Mouse (Mus musculus): ENCODE results near the gene Acer1. TPM values are rescaled to one million over a fixed set of nuclear protein-coding genes. Genes with fewer than 3 reads are reported as not detected.

Gene Acer1
- not detected in 2 replicates for polyA plus RNA-seq (2014; fragmentation: Nextera tagmentation; extraction: Ambion mirVana)

DNA sequence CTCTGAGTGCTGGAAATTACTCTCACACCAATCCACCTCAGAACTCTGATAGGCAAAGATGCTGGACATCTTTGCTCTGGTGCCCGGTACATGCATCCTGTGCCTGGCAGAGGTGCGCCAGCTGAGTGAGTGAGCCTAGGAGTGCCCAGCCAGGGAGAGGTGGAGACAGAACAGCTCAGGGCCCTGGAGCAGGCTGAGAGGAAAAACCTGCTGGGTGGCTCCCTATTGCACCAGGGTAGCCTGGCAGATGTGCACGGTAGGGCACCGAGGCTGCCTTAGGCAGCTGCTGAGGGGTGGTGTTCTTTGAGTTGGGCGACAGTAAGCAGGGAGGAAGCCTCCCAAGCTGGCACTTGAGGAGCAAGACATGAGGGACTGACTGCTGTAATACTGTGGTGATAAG lies at the start of gene Acer1:
Acer1 (minus strand) TSS at position 114 of the 400 bp plus-strand sequence.
- H3K9ac ChIP-seq (replicated peaks; ENCODE audit: low read length) = no peak within 1 kb of the TSS
- H3K4me1 ChIP-seq (ENCODE audit: control insufficient read depth, insufficient read depth, low read length) = no peaks in the 10 kb centered on the region
- no peaks in the 10 kb centered on the region for H3K9me3 ChIP-seq (ENCODE audit: control insufficient read depth, low read length)
- H3K4me3 ChIP-seq (replicated peaks; ENCODE audit: low read depth, low read length) = no peak within 1 kb of the TSS
- H3K27me3 ChIP-seq (ENCODE audit: control insufficient read depth, insufficient read depth, low read length) = no peaks in the 10 kb centered on the region
- no peak within 1 kb of the TSS for H3K27ac ChIP-seq (replicated peaks; ENCODE audit: low read depth, low read length)
- H3K4me2 ChIP-seq (ENCODE audit: low read length) = no peak within 1 kb of the TSS
- ATAC-seq (ENCODE audit: low FRiP score, low TSS enrichment) (no peak), DNase-seq (no peak)
- 77% methylated on average over 5 of the region's 5 CpGs for WGBS
- H3K36me3 ChIP-seq (ENCODE audit: control insufficient read depth, insufficient read depth, low read length) = no peaks in the 10 kb centered on the region

DNA sequence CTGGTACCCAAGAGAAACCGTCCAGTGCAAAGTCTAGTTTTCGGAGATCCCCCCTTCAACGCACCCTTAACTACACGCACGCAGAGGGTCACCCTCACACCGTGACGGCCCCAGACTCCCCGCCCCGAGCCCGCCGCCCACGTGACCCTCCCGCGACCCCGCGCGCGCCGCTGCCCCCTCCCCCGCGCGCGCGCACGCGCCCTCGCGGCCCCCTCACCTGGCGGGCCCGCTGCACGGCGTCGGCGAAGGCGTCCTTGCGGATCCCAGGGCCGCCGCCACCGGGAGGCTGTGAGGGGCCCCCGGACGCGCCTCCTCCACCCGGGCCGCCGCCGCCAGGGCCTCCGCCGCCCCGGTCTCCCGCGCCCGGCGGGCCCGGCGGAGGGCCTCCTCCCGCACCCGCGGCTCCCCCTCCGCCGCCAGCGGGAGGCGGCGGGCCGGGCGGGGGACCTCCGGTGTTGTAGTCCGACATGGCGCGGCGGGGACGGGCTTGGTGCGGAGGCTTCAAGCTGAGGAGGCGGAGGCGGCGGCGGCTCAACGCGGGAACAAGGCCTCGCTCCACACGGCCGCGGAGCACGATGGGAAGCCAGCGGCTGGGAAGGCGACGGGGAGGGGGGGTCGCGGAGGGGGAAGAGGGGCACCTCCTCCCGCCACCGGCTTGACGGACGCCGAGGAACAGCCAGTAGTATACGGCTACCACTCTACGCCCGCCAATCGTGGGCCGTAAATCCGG lies 49.2 kb upstream of the Acer1 start, which contains the start of gene Khsrp:
Khsrp (minus strand) TSS at position 592 of the 730 bp plus-strand sequence.
- under 1% methylated on average over 97 of the region's 99 CpGs for WGBS
- Histone ChIP-seq H3K27me3 (ENCODE audit: control insufficient read depth, insufficient read depth, low read length) (no peaks in the 10 kb centered on the region), H3K36me3 (ENCODE audit: control insufficient read depth, insufficient read depth, low read length) (peaks cover 28% of the 10 kb centered on the region), H3K9me3 (ENCODE audit: control insufficient read depth, low read length) (no peaks in the 10 kb centered on the region), H3K9ac (replicated peaks; ENCODE audit: low read length) (peak within 1 kb of the TSS; percentile 98), H3K4me2 (ENCODE audit: low read length) (peak within 1 kb of the TSS; percentile 98), H3K4me3 (replicated peaks; ENCODE audit: low read depth, low read length) (peak within 1 kb of the TSS; percentile 83), H3K27ac (replicated peaks; ENCODE audit: low read depth, low read length) (peak within 1 kb of the TSS; percentile 94), H3K4me1 (ENCODE audit: control insufficient read depth, insufficient read depth, low read length) (peaks cover 11% of the 10 kb centered on the region)
- ATAC-seq (ENCODE audit: low FRiP score, low TSS enrichment) = peak; percentile 0; the same call in 1 of the 2 replicates
- peak; percentile 77 for DNase-seq

GRCm38 (mm10) chr17:57029691-57030090 lies 47.8 kb upstream of the Acer1 start:
- no peak overlapping the region for H3K27ac ChIP-seq (replicated peaks; ENCODE audit: low read depth, low read length)
- no peaks in the 10 kb centered on the region for H3K9me3 ChIP-seq (ENCODE audit: control insufficient read depth, low read length)
- no peak for DNase-seq
- WGBS = 60% methylated on average over 8 of the region's 8 CpGs
- no peaks in the 10 kb centered on the region for H3K27me3 ChIP-seq (ENCODE audit: control insufficient read depth, insufficient read depth, low read length)
- no peak for ATAC-seq (ENCODE audit: low FRiP score, low TSS enrichment)
- peak overlapping the region; percentile 98 for H3K4me2 ChIP-seq (ENCODE audit: low read length)
- peaks cover 11% of the 10 kb centered on the region for H3K4me1 ChIP-seq (ENCODE audit: control insufficient read depth, insufficient read depth, low read length)
- H3K36me3 ChIP-seq (ENCODE audit: control insufficient read depth, insufficient read depth, low read length) = peaks cover 42% of the 10 kb centered on the region
- H3K9ac ChIP-seq (replicated peaks; ENCODE audit: low read length) = peak overlapping the region; percentile 98
- peak overlapping the region; percentile 83 for H3K4me3 ChIP-seq (replicated peaks; ENCODE audit: low read depth, low read length)

- Histone ChIP-seq H3K27ac (replicated peaks; ENCODE audit: low read depth, low read length) (no peak overlapping the region), H3K9me3 (ENCODE audit: control insufficient read depth, low read length) (no peaks in the 10 kb centered on the region), H3K9ac (replicated peaks; ENCODE audit: low read length) (no peak overlapping the region), H3K4me2 (ENCODE audit: low read length) (no peak overlapping the region), H3K4me1 (ENCODE audit: control insufficient read depth, insufficient read depth, low read length) (peaks cover 11% of the 10 kb centered on the region), H3K36me3 (ENCODE audit: control insufficient read depth, insufficient read depth, low read length) (peaks cover 64% of the 10 kb centered on the region), H3K27me3 (ENCODE audit: control insufficient read depth, insufficient read depth, low read length) (no peaks in the 10 kb centered on the region), H3K4me3 (replicated peaks; ENCODE audit: low read depth, low read length) (no peak overlapping the region)
- ATAC-seq (ENCODE audit: low FRiP score, low TSS enrichment) (no peak), DNase-seq (no peak)
- 94% methylated on average over 4 of the region's 4 CpGs for WGBS
Observed at GRCm38 (mm10) chr17:57027471-57027870, 45.5 kb upstream of the Acer1 start.

GRCm38 (mm10) chr17:57020960-57021359 lies 39.0 kb upstream of the Acer1 start:
- H3K9ac ChIP-seq (replicated peaks; ENCODE audit: low read length) = no peak overlapping the region
- DNase-seq = no peak
- no peak for ATAC-seq (ENCODE audit: low FRiP score, low TSS enrichment)
- no peaks in the 10 kb centered on the region for H3K9me3 ChIP-seq (ENCODE audit: control insufficient read depth, low read length)
- H3K4me2 ChIP-seq (ENCODE audit: low read length) = no peak overlapping the region
- H3K4me3 ChIP-seq (replicated peaks; ENCODE audit: low read depth, low read length) = no peak overlapping the region
- H3K36me3 ChIP-seq (ENCODE audit: control insufficient read depth, insufficient read depth, low read length) = peaks cover 53% of the 10 kb centered on the region
- H3K27ac ChIP-seq (replicated peaks; ENCODE audit: low read depth, low read length) = no peak overlapping the region
- WGBS = 92% methylated on average over 5 of the region's 5 CpGs
- no peaks in the 10 kb centered on the region for H3K27me3 ChIP-seq (ENCODE audit: control insufficient read depth, insufficient read depth, low read length)
- no peaks in the 10 kb centered on the region for H3K4me1 ChIP-seq (ENCODE audit: control insufficient read depth, insufficient read depth, low read length)

GRCm38 (mm10) chr17:57019693-57020092 lies 37.8 kb upstream of the Acer1 start:
- H3K27me3 ChIP-seq (ENCODE audit: control insufficient read depth, insufficient read depth, low read length) = no peaks in the 10 kb centered on the region
- no peak overlapping the region for H3K4me2 ChIP-seq (ENCODE audit: low read length)
- no peak overlapping the region for H3K4me3 ChIP-seq (replicated peaks; ENCODE audit: low read depth, low read length)
- no peaks in the 10 kb centered on the region for H3K4me1 ChIP-seq (ENCODE audit: control insufficient read depth, insufficient read depth, low read length)
- H3K27ac ChIP-seq (replicated peaks; ENCODE audit: low read depth, low read length) = no peak overlapping the region
- H3K9me3 ChIP-seq (ENCODE audit: control insufficient read depth, low read length) = no peaks in the 10 kb centered on the region
- 89% methylated on average over 2 of the region's 2 CpGs for WGBS
- H3K9ac ChIP-seq (replicated peaks; ENCODE audit: low read length) = no peak overlapping the region
- peaks cover 40% of the 10 kb centered on the region for H3K36me3 ChIP-seq (ENCODE audit: control insufficient read depth, insufficient read depth, low read length)
- DNase-seq = no peak
- no peak for ATAC-seq (ENCODE audit: low FRiP score, low TSS enrichment)

GRCm38 (mm10) chr17:57012245-57012795 lies 30.4 kb upstream of the Acer1 start:
- Histone ChIP-seq H3K4me1 (ENCODE audit: control insufficient read depth, insufficient read depth, low read length) (peaks cover 16% of the 10 kb centered on the region), H3K27me3 (ENCODE audit: control insufficient read depth, insufficient read depth, low read length) (no peaks in the 10 kb centered on the region), H3K9ac (replicated peaks; ENCODE audit: low read length) (no peak overlapping the region; the same call in 1 of the 2 replicates), H3K4me3 (replicated peaks; ENCODE audit: low read depth, low read length) (peak overlapping the region; percentile 72), H3K9me3 (ENCODE audit: control insufficient read depth, low read length) (no peaks in the 10 kb centered on the region), H3K27ac (replicated peaks; ENCODE audit: low read depth, low read length) (peak overlapping the region; percentile 96), H3K36me3 (ENCODE audit: control insufficient read depth, insufficient read depth, low read length) (peaks cover 14% of the 10 kb centered on the region), H3K4me2 (ENCODE audit: low read length) (peak overlapping the region; percentile 84)
- 76% methylated on average over 13 of the region's 13 CpGs for WGBS
- ATAC-seq (ENCODE audit: low FRiP score, low TSS enrichment) (no peak), DNase-seq (no peak)

DNA sequence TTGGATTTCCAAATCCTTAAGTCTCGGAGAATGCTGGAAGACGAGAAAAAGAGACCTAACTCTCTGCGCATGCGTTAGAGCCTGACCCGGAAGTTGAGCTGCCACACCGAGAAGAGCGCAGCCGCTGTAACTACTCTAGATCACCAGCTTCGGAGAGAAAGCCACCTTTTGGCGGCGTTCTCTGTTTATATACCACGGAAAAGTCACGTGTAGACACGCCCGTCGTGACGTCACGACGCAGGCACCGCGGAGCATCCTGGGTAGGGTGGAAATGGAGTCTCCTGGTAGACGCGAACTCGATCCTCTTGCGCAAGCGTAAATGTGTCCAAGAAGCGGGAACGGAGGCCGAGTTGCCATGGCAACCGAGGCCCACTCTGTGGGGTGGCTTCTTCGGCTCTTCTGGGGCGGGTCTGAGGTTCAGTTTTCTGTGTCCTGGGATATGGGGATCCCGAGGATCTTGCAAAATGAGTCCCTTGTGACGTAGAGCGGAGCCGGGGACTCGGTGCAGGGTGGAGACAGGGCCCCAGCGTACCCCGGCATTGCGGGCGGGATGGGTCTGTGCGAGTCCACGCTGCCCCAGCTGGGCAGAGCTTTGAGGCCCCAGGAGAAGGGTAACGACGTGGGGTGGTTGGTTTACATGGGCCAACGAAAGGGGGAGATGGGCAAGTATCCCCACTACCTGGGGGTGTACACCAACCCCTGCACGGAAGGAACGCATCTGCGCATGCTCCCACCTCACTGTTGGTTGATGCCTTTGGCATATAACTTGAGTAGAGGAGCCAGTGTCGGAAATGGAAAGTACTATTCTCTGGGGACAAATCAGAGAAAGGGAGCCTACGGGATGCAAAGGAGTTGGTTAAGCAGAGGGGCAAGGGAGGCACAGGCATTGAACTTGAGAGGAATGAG lies 29.6 kb upstream of the Acer1 start, which contains the start of the genes Gtf2f1 and Gm17949:
Gtf2f1 (minus strand) TSS at position 53 of the 906 bp plus-strand sequence.
Gm17949 (plus strand) TSS at position 234 of the 906 bp plus-strand sequence.
- peak within 1 kb of the TSS; percentile 92 for H3K4me2 ChIP-seq (ENCODE audit: low read length)
- DNase-seq = peak; percentile 100
- H3K36me3 ChIP-seq (ENCODE audit: control insufficient read depth, insufficient read depth, low read length) = peaks cover 22% of the 10 kb centered on the region
- H3K4me1 ChIP-seq (ENCODE audit: control insufficient read depth, insufficient read depth, low read length) = peaks cover 16% of the 10 kb centered on the region
- WGBS = under 1% methylated on average over 51 of the region's 51 CpGs
- H3K27me3 ChIP-seq (ENCODE audit: control insufficient read depth, insufficient read depth, low read length) = no peaks in the 10 kb centered on the region
- ATAC-seq (ENCODE audit: low FRiP score, low TSS enrichment) = peak; percentile 93
- H3K9me3 ChIP-seq (ENCODE audit: control insufficient read depth, low read length) = no peaks in the 10 kb centered on the region
- H3K4me3 ChIP-seq (replicated peaks; ENCODE audit: low read depth, low read length) = peak within 1 kb of the TSS; percentile 72
- peak within 1 kb of the TSS; percentile 80 for H3K9ac ChIP-seq (replicated peaks; ENCODE audit: low read length)
- peak within 1 kb of the TSS; percentile 96 for H3K27ac ChIP-seq (replicated peaks; ENCODE audit: low read depth, low read length)
